Mouse (Mus musculus) liver, embryonic 12.5 days (tissue): ENCODE data around the gene 1700013H16Rik. TPM values are rescaled to one million over a fixed set of nuclear protein-coding genes. Genes with fewer than 3 reads are reported as not detected.

Experiments
- ATAC-seq: fragments of 200-750 bp; cut with Nextera tagmentation; 2 replicates; pipeline ENCODE4 v1.8.0; 2017; ENCODE audit warnings: moderate number of reproducible peaks, mild to moderate bottlenecking, moderate library complexity
- H3K27ac ChIP-seq: fragments of 300-500 bp; sonication (generic); 2 replicates; pipeline ENCODE4 v1.5.1; 2016; ENCODE audit warnings: mild to moderate bottlenecking
- H3K27me3 ChIP-seq: fragments of 300-500 bp; sonication (generic); replicated peaks from 2 replicates; pipeline ENCODE4 v1.6.1; 2016; ENCODE audit warnings: mild to moderate bottlenecking, moderate library complexity
- H3K36me3 ChIP-seq: fragments of 300-500 bp; sonication (generic); 2 replicates; pipeline ENCODE4 v1.6.1; 2016; ENCODE audit warnings: mild to moderate bottlenecking, moderate library complexity
- H3K4me1 ChIP-seq: fragments of 300-500 bp; sonication (generic); 2 replicates; pipeline ENCODE4 v1.6.1; 2016
- H3K4me2 ChIP-seq: fragments of 300-500 bp; sonication (generic); 2 replicates; pipeline ENCODE4 v1.6.1; 2016; ENCODE audit warnings: mild to moderate bottlenecking, moderate library complexity
- H3K4me3 ChIP-seq: fragments of 300-500 bp; sonication (generic); 2 replicates; pipeline ENCODE4 v1.5.1; 2016; ENCODE audit warnings: mild to moderate bottlenecking, moderate library complexity
- H3K9ac ChIP-seq: fragments of 300-500 bp; sonication (generic); 2 replicates; pipeline ENCODE4 v1.6.1; 2016; ENCODE audit warnings: mild to moderate bottlenecking, moderate library complexity
- H3K9me3 ChIP-seq: fragments of 300-500 bp; sonication (generic); replicated peaks from 2 replicates; pipeline ENCODE4 v1.6.1; 2016; ENCODE audit warnings: mild to moderate bottlenecking, moderate library complexity
- WGBS: fragments of 180-500 bp; shearing (Covaris S2); methylation state at CpG from one replicate; pipeline ENCODE4 v1.1.7; 2016; ENCODE audit not compliant: insufficient replicate concordance; 5-methylcytosine and 5-hydroxymethylcytosine counted together
- polyA plus RNA-seq: library from polyadenylated mRNA; unstranded; fragments of >200 nt; fragmentation: Nextera tagmentation; extraction: Ambion mirVana; gene quantifications from 2 replicates; pipeline ENCODE4 v1.2.1, GENCODE M21; 2016

The 1700013H16Rik gene
- polyA plus RNA-seq, 1 experiment from 2014 or later, result not detected

DNA sequence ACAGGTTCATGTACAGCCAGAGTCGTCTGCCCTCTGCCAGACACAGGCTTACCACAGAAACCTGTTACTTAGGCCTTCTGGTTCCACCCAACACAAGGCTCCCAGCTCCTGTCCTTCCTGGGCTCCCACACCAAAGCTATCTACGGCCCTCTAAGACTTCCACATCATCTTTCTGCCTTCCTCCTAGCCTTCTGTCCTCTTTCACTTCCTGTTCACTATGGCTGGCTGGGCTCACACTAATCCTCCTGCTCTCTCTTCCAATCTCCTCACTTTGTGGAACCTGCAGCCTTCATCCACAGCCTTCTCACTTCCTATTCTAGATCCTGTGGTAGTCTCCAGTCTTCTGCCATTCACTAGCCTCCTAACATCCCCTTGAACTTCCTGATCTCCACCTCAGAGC, 64.5 kb downstream of the 1700013H16Rik start:
- Histone ChIP-seq H3K36me3 (no peaks in the 10 kb centered on the region), H3K4me3 (no peak overlapping the region), H3K4me2 (no peak overlapping the region), H3K27me3 (no peaks in the 10 kb centered on the region), H3K9ac (no peak overlapping the region), H3K4me1 (no peaks in the 10 kb centered on the region), H3K27ac (no peak overlapping the region), H3K9me3 (no peaks in the 10 kb centered on the region)
- 55% methylated on average over 2 of the region's 2 CpGs for WGBS
- ATAC-seq, result no peak

Other genes with a start within 250 kb of the 1700013H16Rik start
- 2.8 and 4.3 TPM in 2 replicates for gene Rtl8c, start 149.8 kb downstream of the 1700013H16Rik start, polyA plus RNA-seq
- gene Gm14597, start 148.9 kb downstream of the 1700013H16Rik start, polyA plus RNA-seq, result not detected in 2 replicates
- gene Rtl8a, start 114.1 kb downstream of the 1700013H16Rik start, polyA plus RNA-seq, result 8.8 and 9.4 TPM in 2 replicates
- 8.1 and 9.0 TPM in 2 replicates for gene Rtl8b, start 87.4 kb downstream of the 1700013H16Rik start, polyA plus RNA-seq
- 0.11 TPM in 1 of 2 replicates, not detected in the other for gene 4930502E18Rik, start 33.0 kb downstream of the 1700013H16Rik start, polyA plus RNA-seq
- gene Zfp36l3, start 18.6 kb upstream of the 1700013H16Rik start, polyA plus RNA-seq, result not detected in 2 replicates
- 2.0 and 3.1 TPM in 2 replicates for gene Xlr, start 39.9 kb upstream of the 1700013H16Rik start, polyA plus RNA-seq